ENCODE assay signal across 11 mouse cellular contexts in the genomic region with DNA sequence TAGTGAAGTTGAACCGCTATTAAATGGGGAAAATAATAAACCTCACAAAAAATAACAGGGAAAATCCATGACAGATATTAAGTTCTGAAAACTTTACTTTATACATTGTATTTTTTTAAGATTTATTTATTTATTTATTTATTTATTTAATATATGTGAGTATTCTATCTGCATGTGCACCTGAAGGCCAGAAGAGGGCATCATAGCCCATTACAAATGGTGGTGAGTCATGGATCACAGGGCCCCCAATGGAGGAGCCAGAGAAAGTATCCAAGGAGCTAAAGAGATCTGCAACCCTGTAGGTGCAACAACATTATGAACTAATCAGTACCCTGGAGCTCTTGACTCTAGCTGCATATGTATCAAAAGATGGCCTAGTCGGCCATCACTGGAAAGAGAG. TPM values are rescaled to one million over a fixed set of nuclear protein-coding genes. Genes with fewer than 3 reads are reported as not detected.
DNase-seq lines count a peak whose midpoint lies in the region; ATAC-seq and TF ChIP-seq lines count a peak whose summit lies in the region.
"Not testable (repeated sequence)": the region's sequence is repeated elsewhere in the genome, so short reads cannot be mapped to it uniquely, and the experiment has no call there.
"Had no signal": no experiment of that assay in that cellular context is flagged by ENCODE, and none has a peak within 500 bp of the region (broad histone marks: within the 10 kb centered on the region; RNA-seq: fewer than 3 reads in every experiment).

No protein-coding gene starts in this region.

- peak; percentile 68 for TF ChIP-seq CTCF in Patski (IDR thresholded peaks at IDR 0.05)
- 0 out of 2 replicates have a peak, but pooled peaks have one; percentile 9 for TF ChIP-seq CTCF in forebrain, postnatal 0 days (IDR thresholded peaks at IDR 0.05; ENCODE audit: low read depth)
- peak; percentile 12; the same call in 1 of the 2 replicates for TF ChIP-seq CTCF in heart, postnatal 0 days (IDR thresholded peaks at IDR 0.05; ENCODE audit: low read depth)
- TF ChIP-seq CTCF in kidney, postnatal 0 days (IDR thresholded peaks at IDR 0.05; ENCODE audit: low read depth) = peak; percentile 21; the same call in 1 of the 2 replicates
- TF ChIP-seq CTCF in liver, postnatal 0 days (IDR thresholded peaks at IDR 0.05; ENCODE audit: low read depth) = peak; percentile 21

- H3K4me1 ChIP-seq in forebrain, postnatal 0 days (ENCODE audit: insufficient read depth); heart, postnatal 0 days (ENCODE audit: control insufficient read depth, insufficient read depth); kidney, postnatal 0 days (replicated peaks; ENCODE audit: insufficient read depth, low read length); liver, postnatal 0 days (ENCODE audit: insufficient read depth); midbrain, embryonic 11.5 days (ENCODE audit: control insufficient read depth, insufficient read depth, low read length): not testable (repeated sequence)

- 87% methylated on average over 1 of the region's 2 CpGs for WGBS in forebrain, postnatal 0 days
- 94% methylated on average over 1 of the region's 2 CpGs for WGBS in heart, postnatal 0 days
- 98% methylated on average over 1 of the region's 2 CpGs for WGBS in kidney, postnatal 0 days
- 91% methylated on average over 1 of the region's 2 CpGs for WGBS in liver, postnatal 0 days (ENCODE audit: insufficient replicate concordance)
- 90% methylated on average over 1 of the region's 2 CpGs for WGBS in midbrain, embryonic 11.5 days

- not testable (repeated sequence) for H3K4me2 ChIP-seq in forebrain, postnatal 0 days (ENCODE audit: low read depth); heart, postnatal 0 days (ENCODE audit: low read depth, low read length); kidney, postnatal 0 days (ENCODE audit: low read length); liver, postnatal 0 days (ENCODE audit: low read depth, low read length); midbrain, embryonic 11.5 days

- CTCF ChIA-PET in Patski (lab: Charles Lee) = interaction anchor here (1.0 to 1.6 kb wide), 3 partner anchors 11 to 447 kb away, joined by 3 to 9 read pairs (median 4); no protein-coding TSS in a partner anchor

- H3K9me3 ChIP-seq in forebrain, postnatal 0 days (ENCODE audit: low read length); heart, postnatal 0 days (replicated peaks; ENCODE audit: control insufficient read depth, low read length); kidney, postnatal 0 days (replicated peaks; ENCODE audit: low read length); liver, postnatal 0 days (ENCODE audit: low read length); midbrain, embryonic 11.5 days (ENCODE audit: control insufficient read depth, low read length): not testable (repeated sequence)

- POLR2A ChIA-PET in Patski (lab: Charles Lee) = interaction anchor here (0.5 kb wide), 1 partner anchor 155 kb away, joined by 3 read pairs; no protein-coding TSS in a partner anchor

- peak; percentile 40 for DNase-seq in 416B (ENCODE audit: low read depth)
- DNase-seq in Patski (ENCODE audit: low read depth, low spot score); forebrain, postnatal 0 days; heart, postnatal 0 days (ENCODE audit: low spot score); kidney, postnatal 0 days (ENCODE audit: low spot score): not testable (repeated sequence)
- DNase-seq in liver, postnatal 0 days = peak; percentile 4
- DNase-seq in midbrain, embryonic 11.5 days (ENCODE audit: low spot score, missing footprints) = peak; percentile 60

- not testable (repeated sequence) for H3K27ac ChIP-seq in forebrain, postnatal 0 days (ENCODE audit: low read depth, low read length); heart, postnatal 0 days (ENCODE audit: low read depth); kidney, postnatal 0 days; liver, postnatal 0 days (ENCODE audit: low read depth); midbrain, embryonic 11.5 days (ENCODE audit: low read depth, low read length)

- H3K4me3 ChIP-seq in forebrain, postnatal 0 days (ENCODE audit: low read depth, low read length); heart, postnatal 0 days (ENCODE audit: low read depth, low read length); kidney, postnatal 0 days (replicated peaks; ENCODE audit: low read depth, low read length); liver, postnatal 0 days (ENCODE audit: low read depth, low read length); midbrain, embryonic 11.5 days (ENCODE audit: low read depth, low read length): not testable (repeated sequence)

- H3K36me3 ChIP-seq in forebrain, postnatal 0 days (ENCODE audit: insufficient read depth); heart, postnatal 0 days (replicated peaks; ENCODE audit: control insufficient read depth, insufficient read depth, low read length); kidney, postnatal 0 days (ENCODE audit: insufficient read depth, low read length); liver, postnatal 0 days (replicated peaks; ENCODE audit: insufficient read depth, low read length); midbrain, embryonic 11.5 days (ENCODE audit: control insufficient read depth, insufficient read depth, low read length): not testable (repeated sequence)

- not testable (repeated sequence) for H3K9ac ChIP-seq in forebrain, postnatal 0 days; heart, postnatal 0 days (replicated peaks; ENCODE audit: low read depth, low read length); kidney, postnatal 0 days (ENCODE audit: low read depth, low read length); liver, postnatal 0 days (replicated peaks); midbrain, embryonic 11.5 days (ENCODE audit: low read length)

- in situ Hi-C loops in Patski (cut with MboI; ENCODE audit: low pct_unique_long_range_greater_than_20kb) = not testable (repeated sequence)

- TF ChIP-seq EP300 in heart, postnatal 0 days (IDR thresholded peaks at IDR 0.05; ENCODE audit: low read depth); liver, postnatal 0 days (IDR thresholded peaks at IDR 0.05; ENCODE audit: low read depth): not testable (repeated sequence)

- H3K27me3 ChIP-seq in Patski; forebrain, postnatal 0 days (ENCODE audit: insufficient read depth, low read length); heart, postnatal 0 days (ENCODE audit: control insufficient read depth, insufficient read depth, low read length); kidney, postnatal 0 days (ENCODE audit: insufficient read depth, low read length); liver, postnatal 0 days (ENCODE audit: insufficient read depth, low read length); midbrain, embryonic 11.5 days (ENCODE audit: control insufficient read depth, insufficient read depth, low read length): not testable (repeated sequence)

- ATAC-seq in Patski; forebrain, postnatal 0 days; heart, postnatal 0 days (ENCODE audit: insufficient read depth, low read depth); kidney, postnatal 0 days (replicated peaks; ENCODE audit: low FRiP score, low read depth); liver, postnatal 0 days; midbrain, embryonic 11.5 days (ENCODE audit: low FRiP score): not testable (repeated sequence)

RNA-seq across cellular contexts. Expression of a gene that starts 7.9 kb away (rescaled TPM):
- polyA plus RNA-seq in Patski (2021) = 0.04 TPM
- total RNA-seq in forebrain, postnatal 0 days (2014; rRNA removed) = 8.6 and 9.6 TPM in 2 replicates
- polyA plus RNA-seq in forebrain, postnatal 0 days (2015; fragmentation: Nextera tagmentation; extraction: Ambion mirVana) = 3.8 and 6.4 TPM in 2 replicates
- total RNA-seq in heart, postnatal 0 days (2014; rRNA removed; ENCODE audit: low replicate concordance) = 0.08 TPM in 1 of 2 replicates, not detected in the other
- 0.05 and 0.10 TPM in 2 replicates for polyA plus RNA-seq in heart, postnatal 0 days (2015; fragmentation: Nextera tagmentation; extraction: Ambion mirVana)
- polyA plus RNA-seq in kidney, postnatal 0 days (2015; fragmentation: Nextera tagmentation; extraction: Ambion mirVana) = 1.6 and 1.8 TPM in 2 replicates
- 0.17 and 0.34 TPM in 2 replicates for polyA plus RNA-seq in liver, postnatal 0 days (2015; fragmentation: Nextera tagmentation; extraction: Ambion mirVana)
- 1.4 and 2.0 TPM in 2 replicates for polyA plus RNA-seq in midbrain, embryonic 11.5 days (2014; fragmentation: Nextera tagmentation; extraction: Ambion mirVana)
- total RNA-seq: common myeloid progenitor, adult 5-6 weeks; heart, postnatal 10 days had no signal
- polyA plus RNA-seq: G1E; heart, embryonic 13.5 days had no signal

Comparison
In these comparisons a context has a peak if more than half of its experiments do, and no peak if none do; other contexts are left out.
1. CTCF ChIP-seq: peak in every context shown above with its lines; median percentile 68 in Patski; 21 in kidney, postnatal 0 days; 21 in liver, postnatal 0 days; 12 in heart, postnatal 0 days; 9 in forebrain, postnatal 0 days.